Mouse (Mus musculus) testis, adult 2 months (tissue): Measurements from ENCODE around the gene Gm20388.

Source experiments
- CTCF ChIP-seq: fragments of 200-500 bp; IDR thresholded peaks from 2 replicates; pipeline ENCODE4 v1.5.1; 2012; ENCODE audit warnings: low read depth, mild to moderate bottlenecking, inconsistent platforms, low read length, moderate library complexity; ENCODE audit not compliant: control insufficient read depth, insufficient read depth, insufficient replicate concordance
- POLR2A ChIP-seq: fragments of 200-500 bp; IDR thresholded peaks from 2 replicates; pipeline ENCODE4 v1.6.1; 2012; ENCODE audit warnings: low read depth, mild to moderate bottlenecking, inconsistent platforms, low read length, moderate library complexity; ENCODE audit not compliant: control insufficient read depth

GRCm38 (mm10) chr8:121868896-121869295, 1958.3 kb downstream of the Gm20388 start:
- no peak for TF ChIP-seq POLR2A
- no peak for TF ChIP-seq CTCF
